Mouse (Mus musculus): ENCODE measurements around the gene Wdr5. TPM values are rescaled to one million over a fixed set of nuclear protein-coding genes. Genes with fewer than 3 reads are reported as not detected.

The Wdr5 gene
- total RNA-seq (2021): 10 to 100 TPM; 52.5 to 52.8 TPM

- intact Hi-C loops (cut with DNase I): loop anchor here (5.0 kb wide), 1 partner anchor 42 kb away; no protein-coding TSS in a partner anchor
- DNase-seq: peak; percentile 97
Observed at GRCm38 (mm10) chr2:27514639-27515328, at the start of gene Wdr5. Wdr5 (plus strand) TSS chr2:27515157.

GRCm38 (mm10) chr2:27469292-27469990, 45.5 kb upstream of the Wdr5 start:
- intact Hi-C loops (cut with DNase I): no loop called here
- DNase-seq: no peak

- DNase-seq: no peak
- intact Hi-C loops (cut with DNase I): loop anchor here (5.0 kb wide), 1 partner anchor 47 kb away; the partner anchor contains the start of gene Wdr5
Observed at GRCm38 (mm10) chr2:27469991-27470355, 45.0 kb upstream of the Wdr5 start.

GRCm38 (mm10) chr2:27470535-27470934, 44.4 kb upstream of the Wdr5 start:
- intact Hi-C loops (cut with DNase I): loop anchor here (5.0 kb wide), 1 partner anchor 47 kb away; the partner anchor contains the start of gene Wdr5
- no peak for DNase-seq

- intact Hi-C loops (cut with DNase I): loop anchor here (5.0 kb wide), 1 partner anchor 46 kb away; the partner anchor contains the start of gene Wdr5
- DNase-seq: no peak
Observed at GRCm38 (mm10) chr2:27471170-27471584, 43.8 kb upstream of the Wdr5 start.

- no peak for DNase-seq
- intact Hi-C loops (cut with DNase I): loop anchor here (5.0 kb wide), 1 partner anchor 44 kb away; the partner anchor contains the start of gene Wdr5
Observed at GRCm38 (mm10) chr2:27473061-27473765, 41.7 kb upstream of the Wdr5 start.

- intact Hi-C loops (cut with DNase I): loop anchor here (5.0 kb wide), 1 partner anchor 43 kb away; the partner anchor contains the start of gene Wdr5
- no peak for DNase-seq
Observed at GRCm38 (mm10) chr2:27473911-27474310, 41.0 kb upstream of the Wdr5 start.

- DNase-seq: peak; percentile 58
- intact Hi-C loops (cut with DNase I): loop anchor here (5.0 kb wide), 1 partner anchor 42 kb away; the partner anchor contains the start of gene Wdr5
Observed at GRCm38 (mm10) chr2:27474621-27475484, 40.1 kb upstream of the Wdr5 start.

GRCm38 (mm10) chr2:27475495-27476302, 39.3 kb upstream of the Wdr5 start:
- DNase-seq: peak; percentile 95
- intact Hi-C loops (cut with DNase I): no loop called here

GRCm38 (mm10) chr2:27476303-27477192, 38.4 kb upstream of the Wdr5 start:
- intact Hi-C loops (cut with DNase I): no loop called here
- peak; percentile 65 for DNase-seq

- DNase-seq: no peak
- intact Hi-C loops (cut with DNase I): no loop called here
Observed at GRCm38 (mm10) chr2:27479821-27480220, 35.1 kb upstream of the Wdr5 start.

- intact Hi-C loops (cut with DNase I): no loop called here
Observed at GRCm38 (mm10) chr2:27480367-27480766, 34.6 kb upstream of the Wdr5 start.

GRCm38 (mm10) chr2:27482265-27482861, 32.6 kb upstream of the Wdr5 start:
- intact Hi-C loops (cut with DNase I): no loop called here
- no peak for DNase-seq

More at GRCm38 (mm10) chr2:27480367-27480766, 34.6 kb upstream of the Wdr5 start:
- no peak for DNase-seq

- no peak for DNase-seq
- intact Hi-C loops (cut with DNase I): no loop called here
Observed at GRCm38 (mm10) chr2:27486725-27487124, 28.2 kb upstream of the Wdr5 start.

GRCm38 (mm10) chr2:27487336-27488049, 27.5 kb upstream of the Wdr5 start:
- intact Hi-C loops (cut with DNase I): no loop called here
- no peak for DNase-seq

- intact Hi-C loops (cut with DNase I): no loop called here
- DNase-seq: no peak
Observed at GRCm38 (mm10) chr2:27488362-27488761, 26.6 kb upstream of the Wdr5 start.

- DNase-seq: no peak
- intact Hi-C loops (cut with DNase I): no loop called here
Observed at GRCm38 (mm10) chr2:27490939-27491338, 24.0 kb upstream of the Wdr5 start.

Data from left cerebral cortex, postnatal 4 days (tissue).